In genomic region chr9:102492031-102492795, GRCm38 (mm10) we compare ENCODE assay signal across 9 mouse cellular contexts. TPM values are rescaled to one million over a fixed set of nuclear protein-coding genes. Genes with fewer than 3 reads are reported as not detected.
DNase-seq lines count a peak whose midpoint lies in the region; ATAC-seq lines count a peak whose summit lies in the region.
"Had no signal": no experiment of that assay in that cellular context is flagged by ENCODE, and none has a peak within 500 bp of the region (broad histone marks: within the 10 kb centered on the region; RNA-seq: fewer than 3 reads in every experiment).

No protein-coding gene starts in this region.

- H3K9me3 ChIP-seq in forebrain, embryonic 12.5 days = no peaks in the 10 kb centered on the region
- no peaks in the 10 kb centered on the region for H3K9me3 ChIP-seq in forebrain, embryonic 15.5 days
- H3K9me3 ChIP-seq in midbrain, embryonic 10.5 days (replicated peaks) = peaks cover 5% of the 10 kb centered on the region; the same call in 1 of the 2 replicates
- H3K9me3 ChIP-seq in midbrain, embryonic 16.5 days (replicated peaks; ENCODE audit: control insufficient read depth, low read length, poor library complexity, severe bottlenecking) = no peaks in the 10 kb centered on the region
- no peaks in the 10 kb centered on the region for H3K9me3 ChIP-seq in embryonic facial prominence, embryonic 10.5 days
- H3K9me3 ChIP-seq: embryonic facial prominence, embryonic 15.5 days had no signal

- no peak overlapping the region for H3K4me3 ChIP-seq in forebrain, embryonic 12.5 days (replicated peaks)
- no peak overlapping the region for H3K4me3 ChIP-seq in forebrain, embryonic 15.5 days
- H3K4me3 ChIP-seq in midbrain, embryonic 10.5 days = no peak overlapping the region
- no peak overlapping the region for H3K4me3 ChIP-seq in midbrain, embryonic 16.5 days (ENCODE audit: low read depth, low read length)
- H3K4me3 ChIP-seq in embryonic facial prominence, embryonic 10.5 days = no peak overlapping the region
- H3K4me3 ChIP-seq: embryonic facial prominence, embryonic 15.5 days had no signal

- 45% methylated on average over 12 of the region's 12 CpGs for WGBS in forebrain, embryonic 12.5 days
- WGBS in forebrain, embryonic 15.5 days = 43% methylated on average over 12 of the region's 12 CpGs
- WGBS in midbrain, embryonic 10.5 days = 43% methylated on average over 12 of the region's 12 CpGs
- 40% methylated on average over 12 of the region's 12 CpGs for WGBS in midbrain, embryonic 16.5 days
- 37% methylated on average over 12 of the region's 12 CpGs for WGBS in embryonic facial prominence, embryonic 10.5 days

- H3K27ac ChIP-seq in forebrain, embryonic 12.5 days = no peak overlapping the region
- H3K27ac ChIP-seq in forebrain, embryonic 15.5 days (replicated peaks) = no peak overlapping the region
- no peak overlapping the region for H3K27ac ChIP-seq in midbrain, embryonic 10.5 days (replicated peaks)
- H3K27ac ChIP-seq in midbrain, embryonic 16.5 days (ENCODE audit: low read length) = no peak overlapping the region
- H3K27ac ChIP-seq in embryonic facial prominence, embryonic 10.5 days (replicated peaks) = no peak overlapping the region
- H3K27ac ChIP-seq: embryonic facial prominence, embryonic 15.5 days had no signal

- DNase-seq in midbrain, embryonic 10.5 days (ENCODE audit: low spot score) = peak; percentile 57
- DNase-seq in embryonic facial prominence, embryonic 10.5 days (ENCODE audit: low spot score) = peak; percentile 55
- DNase-seq in testis, postnatal 10 days (ENCODE audit: low spot score) = peak; percentile 54
- DNase-seq in layer of hippocampus, postnatal 36 days = no peak

- H3K36me3 ChIP-seq in forebrain, embryonic 12.5 days (replicated peaks) = no peaks in the 10 kb centered on the region
- no peaks in the 10 kb centered on the region for H3K36me3 ChIP-seq in forebrain, embryonic 15.5 days
- no peaks in the 10 kb centered on the region for H3K36me3 ChIP-seq in midbrain, embryonic 10.5 days
- H3K36me3 ChIP-seq in midbrain, embryonic 16.5 days (ENCODE audit: control insufficient read depth, insufficient read depth, low read length) = no peaks in the 10 kb centered on the region
- no peaks in the 10 kb centered on the region for H3K36me3 ChIP-seq in embryonic facial prominence, embryonic 10.5 days (replicated peaks)
- H3K36me3 ChIP-seq: embryonic facial prominence, embryonic 15.5 days had no signal

- peaks cover 11% of the 10 kb centered on the region for H3K4me1 ChIP-seq in forebrain, embryonic 12.5 days
- H3K4me1 ChIP-seq in forebrain, embryonic 15.5 days = 0 out of 2 replicates have a peak, but pooled peaks cover 12% of the 10 kb centered on the region
- H3K4me1 ChIP-seq in midbrain, embryonic 10.5 days = peaks cover 16% of the 10 kb centered on the region; the same call in 1 of the 2 replicates
- H3K4me1 ChIP-seq in midbrain, embryonic 16.5 days (ENCODE audit: control insufficient read depth, insufficient read depth, low read length) = no peaks in the 10 kb centered on the region
- H3K4me1 ChIP-seq in embryonic facial prominence, embryonic 10.5 days = peaks cover 12% of the 10 kb centered on the region
- H3K4me1 ChIP-seq: embryonic facial prominence, embryonic 15.5 days had no signal

- no peak overlapping the region for H3K9ac ChIP-seq in forebrain, embryonic 12.5 days
- H3K9ac ChIP-seq in forebrain, embryonic 15.5 days (replicated peaks) = no peak overlapping the region
- no peak overlapping the region for H3K9ac ChIP-seq in midbrain, embryonic 16.5 days (ENCODE audit: low read depth, low read length)
- H3K9ac ChIP-seq: embryonic facial prominence, embryonic 15.5 days had no signal

- 0 out of 2 replicates have a peak, but pooled peaks have one; percentile 20 for ATAC-seq in forebrain, embryonic 12.5 days (ENCODE audit: low FRiP score)
- ATAC-seq in forebrain, embryonic 15.5 days (replicated peaks) = no peak
- no peak for ATAC-seq in midbrain, embryonic 16.5 days
- no peak for ATAC-seq in erythroid progenitor cell, adult 5-6 weeks (replicated peaks; ENCODE audit: low FRiP score, poor library complexity, severe bottlenecking)

- H3K4me2 ChIP-seq in forebrain, embryonic 12.5 days = no peak overlapping the region
- H3K4me2 ChIP-seq in forebrain, embryonic 15.5 days (replicated peaks) = no peak overlapping the region
- no peak overlapping the region for H3K4me2 ChIP-seq in midbrain, embryonic 16.5 days (ENCODE audit: low read length)
- H3K4me2 ChIP-seq: embryonic facial prominence, embryonic 15.5 days had no signal

- peaks cover 9% of the 10 kb centered on the region; the same call in 1 of the 2 replicates for H3K27me3 ChIP-seq in forebrain, embryonic 12.5 days
- no peaks in the 10 kb centered on the region for H3K27me3 ChIP-seq in forebrain, embryonic 15.5 days
- no peaks in the 10 kb centered on the region for H3K27me3 ChIP-seq in midbrain, embryonic 10.5 days (ENCODE audit: low read depth, poor library complexity, severe bottlenecking)
- no peaks in the 10 kb centered on the region for H3K27me3 ChIP-seq in midbrain, embryonic 16.5 days (ENCODE audit: control insufficient read depth, insufficient read depth, low read depth, low read length)
- no peaks in the 10 kb centered on the region for H3K27me3 ChIP-seq in embryonic facial prominence, embryonic 10.5 days (replicated peaks; ENCODE audit: low read depth, poor library complexity, severe bottlenecking)

RNA-seq across cellular contexts. Expression of gene Ky, which starts 13.3 kb away (rescaled TPM):
- polyA plus RNA-seq in forebrain, embryonic 12.5 days (2016; fragmentation: Nextera tagmentation; extraction: Ambion mirVana) = 0.08 and 0.17 TPM in 2 replicates
- polyA plus RNA-seq in forebrain, embryonic 15.5 days (2015; fragmentation: Nextera tagmentation; extraction: Ambion mirVana) = 0.17 and 0.20 TPM in 2 replicates
- 0.19 and 0.20 TPM in 2 replicates for polyA plus RNA-seq in midbrain, embryonic 10.5 days (2016; fragmentation: Nextera tagmentation; extraction: Ambion mirVana)
- 0.51 and 0.90 TPM in 2 replicates for polyA plus RNA-seq in midbrain, embryonic 16.5 days (2015; fragmentation: Nextera tagmentation; extraction: Ambion mirVana)
- 0.04 and 0.10 TPM in 2 replicates for polyA plus RNA-seq in embryonic facial prominence, embryonic 10.5 days (2016; fragmentation: Nextera tagmentation; extraction: Ambion mirVana)
- 1 to 10 TPM; 2.7 to 4.4 TPM for total RNA-seq in layer of hippocampus, postnatal 36 days (2021)
- not detected in 2 replicates for total RNA-seq in erythroid progenitor cell, adult 5-6 weeks (2015; ENCODE audit: low replicate concordance)
- total RNA-seq in erythroid progenitor cell, adult 5-6 weeks (2017; ENCODE audit: low replicate concordance) = not detected in 2 replicates

Comparison
In these comparisons a context has a peak if more than half of its experiments do, and no peak if none do; other contexts are left out.
1. DNase-seq: peak in midbrain, embryonic 10.5 days (single experiment), embryonic facial prominence, embryonic 10.5 days (single experiment) and testis, postnatal 10 days (single experiment); none in layer of hippocampus, postnatal 36 days (0 of 2).